Mouse (Mus musculus): ENCODE data around the gene Npas3.

DNA sequence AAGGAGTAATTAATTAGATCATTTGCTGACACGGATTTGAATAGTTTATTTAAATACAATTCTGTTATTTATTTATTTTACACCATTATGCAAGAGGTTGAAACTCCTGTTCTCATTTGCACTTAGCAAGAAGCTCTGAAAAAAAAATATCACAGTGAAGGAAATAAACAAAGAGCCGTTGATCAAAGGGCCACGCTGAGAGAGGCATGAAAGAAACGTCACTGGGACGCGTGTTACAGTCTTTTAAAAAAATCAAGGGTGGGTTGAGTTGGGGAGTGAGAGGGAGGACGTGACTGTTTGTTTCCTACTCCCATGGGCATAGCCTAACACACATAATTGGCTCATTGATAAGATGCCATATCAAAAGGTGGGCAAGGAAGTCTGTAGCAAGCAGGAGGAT, 505.8 kb downstream of the Npas3 start:
- TF ChIP-seq CTCF (IDR thresholded peaks at IDR 0.05; ENCODE audit: low read depth) (no peak), EP300 (IDR thresholded peaks at IDR 0.05; ENCODE audit: low read depth) (no peak)
